Mouse (Mus musculus): ENCODE measurements around the gene Evx2. TPM values are rescaled to one million over a fixed set of nuclear protein-coding genes. Genes with fewer than 3 reads are reported as not detected.

Evx2 gene
- polyA plus RNA-seq, 1 experiment from 2014 or later = 1.5 TPM

DNA sequence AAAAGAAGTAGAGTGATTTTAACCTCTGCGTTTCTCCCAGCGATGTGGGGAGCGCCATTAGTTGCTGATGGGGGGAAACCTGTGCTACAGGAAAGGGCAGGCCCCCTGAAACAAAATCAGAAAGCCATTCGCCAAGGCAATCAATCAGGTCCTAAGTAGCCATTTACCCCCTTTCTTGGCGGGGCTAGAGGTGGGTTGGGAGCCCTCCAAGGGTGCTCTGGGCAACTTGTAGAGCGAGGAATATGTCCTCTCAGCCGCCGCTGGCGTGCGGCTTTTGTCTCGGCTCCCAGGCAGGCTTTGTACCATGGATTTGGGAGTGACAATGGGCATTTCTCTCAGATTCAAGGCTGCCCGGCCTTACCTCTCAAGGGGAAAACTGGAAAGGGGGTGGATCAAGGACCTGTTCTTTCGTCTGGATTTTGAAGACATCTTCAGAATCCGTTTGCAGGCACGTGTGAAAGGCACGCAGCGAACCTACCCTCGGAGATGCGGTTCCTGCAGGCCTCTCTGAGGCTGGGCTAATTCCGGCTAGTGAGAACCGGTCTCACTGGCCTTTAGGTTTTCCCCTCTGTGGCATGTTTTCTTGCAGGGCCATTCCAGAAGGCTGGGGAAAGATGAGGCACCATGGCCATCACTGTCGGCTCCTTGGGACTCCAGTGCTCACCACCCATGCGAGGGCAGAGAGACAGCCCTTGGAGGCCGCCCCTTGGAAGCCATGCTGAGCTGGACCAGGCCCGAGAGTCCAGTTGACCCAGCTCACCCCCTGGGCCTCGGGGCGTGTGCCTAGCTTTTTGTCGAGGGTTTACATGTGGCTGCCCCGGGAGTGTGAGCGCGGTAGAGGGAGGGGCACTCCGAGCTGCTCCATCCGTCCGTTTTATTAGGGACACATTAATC lies 37.3 kb upstream of the Evx2 start:
- H3K4me2 ChIP-seq = no peak overlapping the region
- DNase-seq (ENCODE audit: low spot score, missing footprints) (peak; percentile 95), ATAC-seq (ENCODE audit: low FRiP score) (no peak)
- H3K36me3 ChIP-seq (ENCODE audit: control insufficient read depth, insufficient read depth, low read length) = no peaks in the 10 kb centered on the region
- H3K4me1 ChIP-seq (ENCODE audit: control insufficient read depth, insufficient read depth, low read length) = peaks cover 5% of the 10 kb centered on the region
- no peak overlapping the region for H3K9ac ChIP-seq (ENCODE audit: low read length)
- no peaks in the 10 kb centered on the region for H3K9me3 ChIP-seq (ENCODE audit: control insufficient read depth, low read length)
- H3K27ac ChIP-seq (ENCODE audit: low read depth, low read length) = no peak overlapping the region
- WGBS = under 1% methylated on average over 34 of the region's 34 CpGs
- H3K27me3 ChIP-seq (ENCODE audit: control insufficient read depth, insufficient read depth, low read length) = peaks cover 100% of the 10 kb centered on the region
- H3K4me3 ChIP-seq (ENCODE audit: low read depth, low read length) = no peak overlapping the region

DNA sequence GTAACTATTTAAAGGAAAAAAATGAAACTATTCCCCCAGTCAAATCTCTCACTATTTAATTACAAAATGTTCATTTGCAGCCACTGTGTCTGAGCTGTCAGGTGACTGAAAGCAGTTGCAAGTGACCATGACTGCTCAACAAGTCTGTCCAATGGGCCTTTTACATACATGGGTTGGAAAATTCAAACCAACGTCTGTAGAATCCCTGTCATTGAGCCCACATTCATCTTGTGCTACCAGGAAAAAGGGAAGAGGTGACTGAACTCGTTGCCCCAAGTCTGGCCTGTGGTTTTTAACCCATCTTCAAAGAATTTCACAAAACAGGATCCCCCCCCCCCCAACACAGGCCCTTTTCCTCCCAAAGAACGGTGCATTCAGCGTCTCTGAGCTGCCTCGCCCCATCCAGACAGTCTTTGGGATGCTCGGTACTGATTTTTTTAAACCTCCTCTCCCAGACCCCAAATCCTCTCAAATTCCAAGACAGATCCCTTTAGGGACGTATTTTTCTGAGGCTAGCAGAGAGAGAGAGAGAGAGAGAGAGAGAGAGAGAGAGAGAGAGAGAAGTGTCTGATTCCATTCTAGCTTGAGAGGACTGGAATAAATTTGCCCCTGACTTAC lies 36.6 kb upstream of the Evx2 start:
- peak; percentile 93 for DNase-seq (ENCODE audit: low spot score, missing footprints)
- WGBS = 2% methylated on average over 7 of the region's 7 CpGs
- no peak overlapping the region for H3K4me2 ChIP-seq
- no peaks in the 10 kb centered on the region for H3K36me3 ChIP-seq (ENCODE audit: control insufficient read depth, insufficient read depth, low read length)
- no peak overlapping the region for H3K9ac ChIP-seq (ENCODE audit: low read length)
- H3K4me3 ChIP-seq (ENCODE audit: low read depth, low read length) = no peak overlapping the region
- no peaks in the 10 kb centered on the region for H3K9me3 ChIP-seq (ENCODE audit: control insufficient read depth, low read length)
- no peak overlapping the region for H3K27ac ChIP-seq (ENCODE audit: low read depth, low read length)
- ATAC-seq (ENCODE audit: low FRiP score) = no peak
- peaks cover 10% of the 10 kb centered on the region for H3K4me1 ChIP-seq (ENCODE audit: control insufficient read depth, insufficient read depth, low read length)
- peaks cover 100% of the 10 kb centered on the region for H3K27me3 ChIP-seq (ENCODE audit: control insufficient read depth, insufficient read depth, low read length)

DNA sequence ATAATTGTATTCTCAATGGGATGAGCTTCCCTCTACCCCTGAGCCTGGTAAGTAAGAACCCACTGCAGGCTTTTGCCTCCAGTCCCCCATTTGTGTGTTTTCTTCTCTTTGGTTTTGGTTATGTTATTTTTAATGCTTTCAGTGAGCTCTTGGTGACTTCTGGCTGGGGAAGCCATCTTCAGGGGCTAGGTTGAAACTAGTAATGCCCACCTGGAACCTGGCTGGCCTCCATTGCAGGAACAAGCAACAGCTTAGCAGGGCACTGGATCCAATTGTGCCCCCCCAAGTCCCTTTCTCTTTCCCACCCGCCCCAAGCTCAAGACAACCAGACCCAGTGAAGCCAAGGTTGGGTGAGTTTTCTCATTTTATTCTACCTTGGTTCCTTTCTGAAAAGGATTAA lies 36.0 kb upstream of the Evx2 start:
- 0% methylated on average over 1 of the region's 1 CpGs for WGBS
- H3K4me3 ChIP-seq (ENCODE audit: low read depth, low read length) = no peak overlapping the region
- ATAC-seq (ENCODE audit: low FRiP score) = no peak
- no peak overlapping the region for H3K9ac ChIP-seq (ENCODE audit: low read length)
- no peak overlapping the region for H3K27ac ChIP-seq (ENCODE audit: low read depth, low read length)
- H3K27me3 ChIP-seq (ENCODE audit: control insufficient read depth, insufficient read depth, low read length) = peaks cover 98% of the 10 kb centered on the region
- no peaks in the 10 kb centered on the region for H3K36me3 ChIP-seq (ENCODE audit: control insufficient read depth, insufficient read depth, low read length)
- H3K4me1 ChIP-seq (ENCODE audit: control insufficient read depth, insufficient read depth, low read length) = peaks cover 11% of the 10 kb centered on the region
- no peak overlapping the region for H3K4me2 ChIP-seq
- DNase-seq (ENCODE audit: low spot score, missing footprints) = no peak
- H3K9me3 ChIP-seq (ENCODE audit: control insufficient read depth, low read length) = no peaks in the 10 kb centered on the region

DNA sequence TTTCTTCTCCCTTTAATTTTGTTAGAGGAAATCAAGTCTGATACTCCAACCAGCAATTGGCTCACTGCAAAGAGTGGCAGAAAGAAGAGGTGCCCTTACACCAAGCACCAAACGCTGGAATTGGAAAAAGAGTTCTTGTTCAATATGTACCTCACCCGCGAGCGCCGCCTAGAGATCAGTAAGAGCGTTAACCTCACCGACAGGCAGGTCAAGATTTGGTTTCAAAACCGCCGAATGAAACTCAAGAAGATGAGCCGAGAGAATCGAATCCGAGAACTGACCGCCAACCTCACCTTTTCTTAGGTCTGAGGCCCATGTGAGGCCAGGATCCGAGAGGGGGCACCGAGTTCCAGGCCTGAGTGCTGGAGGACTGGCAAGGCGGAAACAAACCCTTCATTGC lies 34.7 kb upstream of the Evx2 start:
- DNase-seq (ENCODE audit: low spot score, missing footprints) (peak; percentile 93), ATAC-seq (ENCODE audit: low FRiP score) (no peak)
- Histone ChIP-seq H3K4me3 (ENCODE audit: low read depth, low read length) (no peak overlapping the region), H3K27me3 (ENCODE audit: control insufficient read depth, insufficient read depth, low read length) (peaks cover 96% of the 10 kb centered on the region), H3K27ac (ENCODE audit: low read depth, low read length) (no peak overlapping the region), H3K36me3 (ENCODE audit: control insufficient read depth, insufficient read depth, low read length) (no peaks in the 10 kb centered on the region), H3K4me2 (no peak overlapping the region), H3K9me3 (ENCODE audit: control insufficient read depth, low read length) (no peaks in the 10 kb centered on the region), H3K4me1 (ENCODE audit: control insufficient read depth, insufficient read depth, low read length) (peaks cover 11% of the 10 kb centered on the region), H3K9ac (ENCODE audit: low read length) (no peak overlapping the region)
- WGBS = 2% methylated on average over 16 of the region's 16 CpGs

DNA sequence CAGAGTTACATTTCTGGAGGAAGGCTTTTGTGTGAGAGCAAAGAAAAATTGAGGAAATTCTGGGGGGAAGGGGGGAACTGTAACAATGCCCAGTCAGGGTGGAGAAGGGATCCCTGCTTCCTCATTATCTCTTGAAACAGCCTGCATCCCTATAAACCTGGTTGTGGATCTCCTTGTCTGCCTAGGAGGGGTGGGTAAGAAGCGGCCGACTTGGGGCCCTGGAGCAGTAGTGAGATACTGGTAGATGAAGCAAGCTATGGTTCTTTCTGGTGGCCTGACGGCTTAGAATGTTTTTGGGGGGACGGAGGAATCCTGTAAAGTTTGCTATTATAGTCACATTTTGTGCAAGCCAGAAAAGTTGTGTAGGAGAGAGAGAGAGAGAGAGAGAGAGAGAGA lies 34.1 kb upstream of the Evx2 start:
- 6% methylated on average over 4 of the region's 4 CpGs for WGBS
- Histone ChIP-seq H3K9ac (ENCODE audit: low read length) (no peak overlapping the region), H3K4me3 (ENCODE audit: low read depth, low read length) (no peak overlapping the region), H3K27ac (ENCODE audit: low read depth, low read length) (no peak overlapping the region), H3K9me3 (ENCODE audit: control insufficient read depth, low read length) (no peaks in the 10 kb centered on the region), H3K4me1 (ENCODE audit: control insufficient read depth, insufficient read depth, low read length) (peaks cover 11% of the 10 kb centered on the region), H3K36me3 (ENCODE audit: control insufficient read depth, insufficient read depth, low read length) (no peaks in the 10 kb centered on the region), H3K4me2 (no peak overlapping the region), H3K27me3 (ENCODE audit: control insufficient read depth, insufficient read depth, low read length) (peaks cover 96% of the 10 kb centered on the region)
- no peak for ATAC-seq (ENCODE audit: low FRiP score)
- no peak for DNase-seq (ENCODE audit: low spot score, missing footprints)

DNA sequence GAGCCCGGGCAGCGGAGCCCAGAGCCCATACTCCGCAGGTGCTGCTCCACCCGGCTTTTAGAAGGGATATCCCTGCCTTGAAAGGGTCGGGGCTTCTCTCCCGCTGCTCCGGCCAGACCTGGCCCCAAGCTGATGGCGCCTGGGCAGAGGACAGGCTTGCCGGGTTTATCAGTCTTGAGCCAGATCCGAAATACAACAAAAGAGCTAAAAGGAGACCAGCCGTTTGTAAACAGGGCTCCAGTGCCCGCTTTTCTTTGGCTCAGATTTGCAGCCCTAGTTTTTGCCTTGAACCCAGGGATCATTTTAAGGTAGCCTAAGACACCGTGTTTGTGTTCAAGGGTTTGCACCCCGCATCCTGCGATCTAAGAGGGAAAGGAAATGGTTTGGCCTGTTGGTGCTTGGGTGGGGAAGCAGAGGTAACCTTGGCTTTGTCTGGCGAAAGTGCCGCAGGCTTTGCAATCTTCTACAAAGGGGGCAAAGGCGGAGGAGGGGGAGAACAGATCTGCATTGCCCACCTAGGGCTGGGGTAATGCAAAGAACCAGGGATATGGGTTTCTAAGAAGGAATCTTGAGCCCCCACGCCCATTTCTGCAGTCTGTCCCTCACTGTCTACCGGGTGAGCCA lies 33.6 kb upstream of the Evx2 start:
- 1% methylated on average over 20 of the region's 20 CpGs for WGBS
- DNase-seq (ENCODE audit: low spot score, missing footprints) = peak; percentile 95
- Histone ChIP-seq H3K4me3 (ENCODE audit: low read depth, low read length) (no peak overlapping the region), H3K9ac (ENCODE audit: low read length) (no peak overlapping the region), H3K27ac (ENCODE audit: low read depth, low read length) (no peak overlapping the region), H3K4me1 (ENCODE audit: control insufficient read depth, insufficient read depth, low read length) (peaks cover 7% of the 10 kb centered on the region; the same call in 1 of the 2 replicates), H3K9me3 (ENCODE audit: control insufficient read depth, low read length) (no peaks in the 10 kb centered on the region), H3K27me3 (ENCODE audit: control insufficient read depth, insufficient read depth, low read length) (peaks cover 96% of the 10 kb centered on the region), H3K36me3 (ENCODE audit: control insufficient read depth, insufficient read depth, low read length) (no peaks in the 10 kb centered on the region), H3K4me2 (no peak overlapping the region)
- no peak for ATAC-seq (ENCODE audit: low FRiP score)

DNA sequence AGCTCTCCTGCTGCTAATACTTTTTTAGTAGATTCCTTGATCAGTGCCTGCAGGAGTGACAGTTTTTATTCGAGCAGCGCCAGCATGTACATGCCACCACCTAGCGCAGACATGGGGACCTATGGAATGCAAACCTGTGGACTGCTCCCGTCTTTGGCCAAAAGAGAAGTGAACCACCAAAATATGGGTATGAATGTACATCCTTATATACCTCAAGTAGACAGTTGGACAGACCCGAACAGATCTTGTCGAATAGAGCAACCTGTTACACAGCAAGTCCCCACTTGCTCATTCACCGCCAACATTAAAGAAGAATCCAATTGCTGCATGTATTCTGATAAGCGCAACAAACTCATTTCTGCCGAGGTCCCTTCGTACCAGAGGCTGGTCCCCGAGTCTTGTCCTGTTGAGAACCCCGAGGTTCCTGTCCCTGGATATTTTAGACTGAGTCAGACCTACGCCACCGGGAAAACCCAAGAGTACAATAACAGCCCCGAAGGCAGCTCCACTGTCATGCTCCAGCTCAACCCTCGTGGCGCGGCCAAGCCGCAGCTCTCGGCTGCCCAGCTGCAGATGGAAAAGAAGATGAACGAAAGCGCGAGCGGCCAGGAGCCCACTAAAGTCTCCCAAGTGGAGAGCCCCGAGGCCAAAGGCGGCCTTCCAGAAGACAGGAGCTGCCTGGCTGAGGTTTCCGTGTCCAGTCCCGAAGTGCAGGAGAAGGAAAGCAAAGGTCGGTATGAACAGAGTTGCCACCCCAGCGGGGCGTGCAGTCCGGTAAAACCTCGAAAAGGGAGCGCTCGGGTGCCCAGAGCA lies 32.8 kb upstream of the Evx2 start:
- peak; percentile 95 for DNase-seq (ENCODE audit: low spot score, missing footprints)
- no peak overlapping the region for H3K4me3 ChIP-seq (ENCODE audit: low read depth, low read length)
- H3K4me1 ChIP-seq (ENCODE audit: control insufficient read depth, insufficient read depth, low read length) = peaks cover 6% of the 10 kb centered on the region; the same call in 1 of the 2 replicates
- no peak for ATAC-seq (ENCODE audit: low FRiP score)
- no peak overlapping the region for H3K27ac ChIP-seq (ENCODE audit: low read depth, low read length)
- no peaks in the 10 kb centered on the region for H3K9me3 ChIP-seq (ENCODE audit: control insufficient read depth, low read length)
- H3K27me3 ChIP-seq (ENCODE audit: control insufficient read depth, insufficient read depth, low read length) = peaks cover 96% of the 10 kb centered on the region
- no peaks in the 10 kb centered on the region for H3K36me3 ChIP-seq (ENCODE audit: control insufficient read depth, insufficient read depth, low read length)
- H3K4me2 ChIP-seq = no peak overlapping the region
- WGBS = 4% methylated on average over 35 of the region's 35 CpGs
- no peak overlapping the region for H3K9ac ChIP-seq (ENCODE audit: low read length)

DNA sequence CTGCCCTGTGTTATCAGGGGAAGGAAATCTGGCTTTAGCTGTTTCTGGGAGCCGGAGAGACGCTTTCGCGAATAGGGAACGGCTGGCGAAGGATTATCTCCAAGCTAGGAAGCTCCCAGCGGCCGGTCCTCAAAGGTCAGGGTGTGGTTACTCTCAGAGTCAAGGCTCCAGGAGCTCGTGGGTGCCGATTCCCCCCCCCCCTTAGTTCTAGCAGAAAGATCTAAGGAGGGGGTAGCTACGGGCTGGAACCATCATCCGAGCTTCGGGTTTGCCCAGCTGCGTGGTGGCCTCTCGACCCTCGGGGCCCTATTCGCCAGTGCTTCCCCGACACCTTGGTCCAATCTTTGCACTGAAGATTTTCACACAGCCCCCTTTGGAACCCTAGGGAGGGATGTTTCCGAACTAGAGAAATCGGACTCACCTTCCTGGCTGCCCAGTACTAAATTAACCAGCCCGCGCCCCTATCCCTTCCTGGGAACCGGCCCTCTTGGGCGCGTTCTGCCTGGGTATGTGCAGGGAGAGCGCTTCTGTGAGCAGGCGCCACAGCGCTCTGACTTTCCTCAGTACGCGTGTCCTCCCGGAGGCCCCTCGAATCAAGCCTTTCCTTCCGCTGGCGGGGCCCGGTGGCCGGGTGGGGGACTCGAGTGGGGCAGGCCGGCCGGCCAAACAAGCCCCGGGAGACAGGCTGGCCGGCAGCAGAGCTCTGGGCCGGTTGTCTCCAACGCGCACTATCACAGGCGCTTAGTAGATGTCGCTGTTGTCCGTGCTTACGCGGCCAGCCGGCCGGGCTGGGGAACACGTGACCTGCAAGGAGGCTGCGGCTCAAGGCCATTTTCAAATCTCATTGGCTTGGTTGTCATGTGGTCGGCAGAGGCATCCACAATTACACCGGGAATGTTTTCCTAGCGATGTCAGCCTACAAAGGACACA lies 31.9 kb upstream of the Evx2 start, which contains the start of gene Hoxd10:
Gene Hoxd10, plus strand, starts transcription at position 903 of the 930 bp plus-strand sequence.
- no peak within 1 kb of the TSS for H3K4me2 ChIP-seq
- H3K9ac ChIP-seq (ENCODE audit: low read length) = no peak within 1 kb of the TSS
- ATAC-seq (ENCODE audit: low FRiP score) = peak; percentile 91
- no peak within 1 kb of the TSS for H3K4me3 ChIP-seq (ENCODE audit: low read depth, low read length)
- H3K4me1 ChIP-seq (ENCODE audit: control insufficient read depth, insufficient read depth, low read length) = peaks cover 6% of the 10 kb centered on the region; the same call in 1 of the 2 replicates
- H3K36me3 ChIP-seq (ENCODE audit: control insufficient read depth, insufficient read depth, low read length) = no peaks in the 10 kb centered on the region
- no peak within 1 kb of the TSS for H3K27ac ChIP-seq (ENCODE audit: low read depth, low read length)
- no peaks in the 10 kb centered on the region for H3K9me3 ChIP-seq (ENCODE audit: control insufficient read depth, low read length)
- WGBS = under 1% methylated on average over 56 of the region's 56 CpGs
- H3K27me3 ChIP-seq (ENCODE audit: control insufficient read depth, insufficient read depth, low read length) = peaks cover 96% of the 10 kb centered on the region
- DNase-seq (ENCODE audit: low spot score, missing footprints) = peak; percentile 95

Measured in midbrain, embryonic 11.5 days (tissue).